Mouse (Mus musculus): ENCODE data around the gene Gm45213.

Gene Gm45213

GRCm38 (mm10) chr7:66043552-66044459, at the start of gene Gm45213:
Gene Gm45213, plus strand, starts transcription at chr7:66043602.
- no peak for DNase-seq (ENCODE audit: low spot score in 2 of 2)

DNA sequence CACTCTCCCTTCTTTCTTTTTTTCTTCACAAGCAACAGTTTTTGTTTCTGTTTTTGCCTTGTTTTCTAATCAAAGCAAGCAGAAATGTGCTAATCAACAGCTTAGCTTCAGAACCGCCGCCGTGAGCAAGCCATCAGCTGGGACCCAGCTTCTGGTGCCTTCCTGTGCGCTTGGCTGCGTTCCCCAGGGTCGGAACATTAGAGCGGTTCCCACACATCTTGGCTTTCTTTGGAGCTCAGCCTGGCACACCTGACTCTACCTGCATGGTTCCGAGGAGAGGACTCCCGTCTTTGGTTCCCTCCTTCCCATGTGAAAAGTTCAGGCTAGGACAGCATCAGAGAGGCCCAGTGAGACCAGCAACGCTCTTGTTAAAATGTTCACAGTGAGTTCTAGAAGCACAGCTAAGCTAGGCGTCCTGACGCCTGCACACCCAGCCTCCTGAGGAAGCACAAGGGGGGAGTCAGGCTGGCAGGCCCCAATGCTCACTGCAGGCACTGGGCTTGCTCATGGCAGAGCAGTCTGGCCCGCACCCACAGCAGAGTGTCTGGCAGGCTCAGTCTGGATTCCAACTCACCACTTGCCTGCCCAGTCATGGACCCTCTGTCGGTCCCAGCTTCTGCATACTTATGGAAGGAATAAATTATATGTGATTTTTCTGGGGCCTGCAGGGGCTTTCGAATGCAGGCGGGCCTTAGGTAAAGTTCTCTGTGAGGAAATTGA, 42.2 kb upstream of the Gm45213 start:
- no peak for DNase-seq (ENCODE audit: low spot score in 2 of 2)

- DNase-seq (ENCODE audit: low spot score in 2 of 2) = no peak
These were observed 41.6 kb upstream of the Gm45213 start for GRCm38 (mm10) chr7:66001797-66002196.

GRCm38 (mm10) chr7:66003447-66003846, 40.0 kb upstream of the Gm45213 start:
- DNase-seq (ENCODE audit: low spot score in 2 of 2) = no peak

DNA sequence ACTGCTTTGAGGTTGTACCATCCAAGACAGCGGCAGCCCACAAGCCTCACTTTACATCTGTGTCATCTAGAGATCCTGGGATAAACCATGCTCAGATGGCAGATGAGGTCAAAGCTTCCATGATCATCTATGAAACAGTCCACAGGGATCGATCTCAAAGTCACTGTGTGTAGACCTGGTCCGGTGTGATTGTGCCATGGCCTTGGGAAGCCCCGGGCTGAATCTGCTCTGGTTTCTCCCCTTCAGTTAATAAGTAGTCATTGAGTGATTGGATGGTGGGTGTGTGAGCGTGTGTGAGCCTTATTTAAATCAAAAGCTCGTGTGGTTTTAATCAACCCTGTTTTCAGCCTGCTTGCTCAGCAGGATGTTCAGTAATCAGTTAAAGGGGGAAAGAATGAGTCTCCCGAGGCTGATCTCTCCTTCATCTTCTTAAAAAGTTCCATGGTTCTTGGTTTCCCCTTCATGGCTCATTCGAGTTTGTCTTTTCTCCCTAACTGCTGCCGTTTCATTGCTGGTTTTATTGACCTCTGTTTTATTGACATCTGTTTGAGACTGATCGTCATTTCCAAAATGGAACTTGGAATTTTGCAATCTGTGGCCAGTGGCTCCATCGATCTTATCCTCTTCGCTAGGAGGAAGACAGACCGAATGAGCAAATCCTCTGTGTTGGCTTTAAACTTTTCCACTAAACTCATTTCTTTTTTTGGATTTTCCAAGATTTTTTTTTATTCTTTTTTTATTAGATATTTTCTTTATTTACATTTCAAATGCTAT, 39.4 kb upstream of the Gm45213 start:
- DNase-seq (ENCODE audit: low spot score in 2 of 2) = no peak

DNA sequence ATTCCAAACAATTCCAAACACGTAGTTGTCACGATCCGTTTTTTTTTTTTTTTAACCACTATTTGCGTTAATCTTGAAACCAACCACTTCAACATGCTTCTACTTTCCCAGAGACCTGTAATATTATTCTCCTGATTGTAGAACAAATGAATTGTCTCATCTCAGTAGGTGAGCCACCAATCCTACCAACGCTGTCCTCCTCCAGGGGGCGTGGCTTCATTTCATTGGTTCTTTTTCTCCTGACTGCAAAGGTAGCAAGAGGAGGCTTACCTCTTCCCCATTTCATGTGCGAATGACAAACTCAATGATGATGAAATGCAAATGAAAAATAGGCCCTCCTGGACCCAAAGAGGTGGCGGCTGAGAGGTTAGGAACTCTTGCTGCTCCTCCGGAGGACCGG, 38.3 kb upstream of the Gm45213 start:
- no peak for DNase-seq (ENCODE audit: low spot score in 2 of 2)

DNA sequence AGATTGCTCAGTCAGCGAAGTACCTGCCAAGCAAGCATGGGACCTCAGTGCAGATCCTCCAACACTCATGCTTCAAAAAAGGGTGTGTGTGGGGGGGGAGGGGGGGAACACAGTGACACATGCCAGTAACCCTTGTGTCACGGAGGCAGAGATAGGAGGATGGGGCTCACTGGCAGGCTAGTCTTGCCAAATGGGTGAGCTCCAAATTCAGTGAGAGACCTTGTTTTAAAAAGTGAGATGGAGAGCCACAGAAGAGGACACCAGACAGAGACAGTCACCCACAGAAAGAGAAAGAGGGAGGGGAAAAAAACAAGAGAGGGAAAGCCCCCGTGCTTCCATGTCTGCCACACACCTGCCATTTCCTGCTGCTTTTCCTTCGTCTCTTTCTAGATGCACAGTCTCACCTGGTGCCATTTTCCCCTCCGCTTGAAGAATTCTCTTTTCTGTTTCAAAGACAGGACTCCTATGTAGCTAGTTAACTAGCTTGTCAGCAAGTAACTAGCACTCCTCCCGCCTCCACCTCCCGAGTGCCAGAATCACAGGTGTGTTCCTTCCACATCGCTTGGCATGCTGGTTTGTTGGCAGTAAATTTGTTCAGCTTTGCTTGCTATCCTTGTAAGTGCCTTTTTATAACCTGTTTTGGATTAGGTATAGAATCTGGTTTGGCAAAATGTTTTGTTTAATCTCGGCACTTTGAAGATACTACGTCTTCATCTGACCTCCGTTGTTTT, 35.1 kb upstream of the Gm45213 start:
- DNase-seq (ENCODE audit: low spot score in 2 of 2) = no peak

DNA sequence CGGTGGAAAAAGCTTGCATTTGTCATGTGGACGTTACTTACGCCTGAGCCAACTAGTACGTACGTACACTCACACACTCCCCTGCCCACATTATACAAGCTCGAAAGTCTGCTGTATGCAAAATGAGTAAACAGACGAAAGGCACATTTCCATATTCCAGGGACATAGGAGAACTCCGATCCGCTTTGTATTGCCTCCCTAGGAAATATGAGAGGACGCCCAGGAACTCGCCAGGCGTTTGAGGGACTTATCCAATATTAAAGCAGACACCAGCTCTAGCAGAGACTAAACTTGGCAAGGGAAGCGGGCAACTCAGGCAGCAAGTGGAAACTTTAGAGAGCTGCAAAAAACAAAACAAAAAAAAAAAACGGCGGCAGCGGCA, 34.5 kb upstream of the Gm45213 start:
- DNase-seq (ENCODE audit: low spot score in 2 of 2) = no peak

DNA sequence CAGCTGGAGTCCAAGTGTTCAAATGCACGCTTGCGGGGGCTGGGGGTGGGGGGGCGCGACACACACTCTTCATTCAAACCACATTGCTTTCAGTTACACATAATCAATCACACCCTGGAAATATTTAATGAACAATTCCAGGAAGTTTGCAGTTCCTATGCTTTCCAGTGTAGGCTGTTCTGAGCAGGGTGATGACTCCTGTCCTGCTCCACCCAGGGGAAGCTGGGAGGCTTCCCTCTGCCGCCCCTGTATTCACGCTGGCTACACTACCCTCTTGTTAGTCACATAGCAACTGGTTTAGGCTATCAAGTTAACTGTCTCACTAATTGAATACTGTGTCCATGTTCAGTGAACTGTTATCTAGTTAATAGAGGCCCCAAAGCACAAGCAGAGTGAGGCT, 32.9 kb upstream of the Gm45213 start:
- no peak for DNase-seq (ENCODE audit: low spot score in 2 of 2)

- DNase-seq (ENCODE audit: low spot score in 2 of 2) = no peak
These were observed 15.7 kb upstream of the Gm45213 start for GRCm38 (mm10) chr7:66027747-66028146.

GRCm38 (mm10) chr7:66028766-66029512, 14.5 kb upstream of the Gm45213 start:
- DNase-seq (ENCODE audit: low spot score in 2 of 2) = peak; percentile 8 to 27

DNA sequence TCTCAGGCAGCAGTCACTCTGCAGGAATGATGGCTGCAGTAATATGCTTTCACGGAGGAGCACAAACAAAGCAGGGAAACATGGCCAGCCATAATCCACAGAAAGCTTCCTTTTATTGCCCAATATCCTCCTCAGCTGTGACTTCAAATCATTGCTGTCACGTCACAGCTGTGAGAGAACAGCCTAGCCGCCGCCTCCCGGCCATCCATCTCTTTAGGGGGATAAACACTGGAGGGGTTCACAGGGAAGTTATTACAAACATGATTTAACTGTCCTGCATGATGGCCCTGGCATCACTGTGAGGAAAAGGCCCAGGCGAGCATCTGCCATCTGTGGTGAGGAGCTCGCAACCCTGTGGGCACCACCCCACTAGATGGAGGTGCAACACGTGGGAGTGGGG, 6.6 kb upstream of the Gm45213 start:
- no peak for DNase-seq (ENCODE audit: low spot score in 2 of 2)

DNA sequence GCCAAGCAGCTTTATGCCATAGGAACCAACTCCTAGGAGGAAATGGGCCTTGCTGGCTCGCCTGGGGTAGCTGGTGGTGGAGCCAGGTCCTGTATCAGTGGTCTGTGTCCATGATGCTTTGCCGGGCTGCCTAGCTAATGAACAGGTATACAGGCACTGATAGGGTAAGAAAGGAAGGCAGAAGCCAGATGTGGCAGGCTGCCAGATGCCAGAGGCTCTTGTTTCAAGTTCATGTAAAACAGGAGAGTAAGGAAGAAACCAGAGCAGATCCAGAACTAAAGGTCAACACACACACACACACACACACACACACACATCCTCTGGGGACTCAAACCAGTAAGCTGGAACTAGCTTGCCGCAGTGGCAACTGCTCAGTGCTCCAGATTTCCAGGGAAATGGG, 5.1 kb upstream of the Gm45213 start:
- no peak for DNase-seq (ENCODE audit: low spot score in 2 of 2)

DNA sequence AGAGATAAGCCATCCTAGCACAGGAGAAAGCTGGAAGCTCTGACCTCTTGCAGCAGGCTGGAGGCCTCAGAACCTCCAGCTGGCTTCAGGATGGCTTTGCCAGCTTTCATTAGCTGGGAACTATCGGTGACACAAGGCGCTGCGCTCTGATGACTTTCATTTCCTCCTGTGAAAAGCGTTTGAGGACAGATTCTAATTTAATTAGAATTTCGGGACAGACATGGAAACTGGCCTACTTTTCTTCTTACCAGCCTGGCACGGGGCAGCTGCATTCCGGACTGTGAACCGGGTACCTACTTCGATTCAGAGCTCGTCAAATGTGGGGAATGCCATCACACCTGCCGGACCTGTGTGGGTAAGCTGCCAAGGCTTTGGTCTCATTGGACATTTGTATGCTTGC, 4.7 kb upstream of the Gm45213 start:
- no peak for DNase-seq (ENCODE audit: low spot score in 2 of 2)

DNA sequence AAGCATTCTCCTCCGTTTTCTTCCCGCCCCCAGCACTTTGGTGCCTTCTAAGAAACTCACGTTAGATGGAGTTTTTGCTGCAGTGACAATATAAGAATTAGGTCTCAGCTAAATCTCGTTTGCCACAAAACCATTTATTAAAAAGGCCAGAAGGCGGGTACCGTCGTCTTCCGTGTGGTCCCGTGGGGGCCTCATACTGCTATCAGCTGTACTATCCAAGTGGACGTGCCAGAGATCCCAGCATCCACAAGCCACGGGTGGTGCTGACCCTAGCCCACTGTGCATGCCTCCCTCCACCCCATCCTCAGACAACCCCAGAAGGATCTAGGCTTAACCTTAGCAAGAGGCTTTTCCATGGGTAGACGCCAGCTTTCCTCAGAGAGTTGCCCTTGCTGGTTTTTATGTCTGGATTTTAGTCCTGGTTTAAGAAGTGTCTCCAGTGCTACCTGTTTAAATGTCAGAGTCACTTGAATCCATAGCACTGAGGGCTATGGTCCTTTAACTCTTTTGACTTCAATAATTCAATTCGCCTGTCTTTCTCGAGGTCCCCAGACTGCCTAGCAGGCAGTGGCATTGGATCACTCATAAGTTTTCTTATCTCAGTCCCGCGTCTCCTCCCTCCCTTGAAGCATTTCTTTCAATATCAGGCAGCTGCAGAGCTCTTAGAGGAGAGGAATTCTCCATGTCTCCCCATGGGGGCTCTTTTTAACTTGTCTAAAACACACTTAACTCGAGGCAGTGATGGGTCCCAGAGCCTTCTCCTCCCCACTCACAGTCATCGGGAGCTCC, 3.2 kb upstream of the Gm45213 start:
- no peak for DNase-seq (ENCODE audit: low spot score in 2 of 2)

DNA sequence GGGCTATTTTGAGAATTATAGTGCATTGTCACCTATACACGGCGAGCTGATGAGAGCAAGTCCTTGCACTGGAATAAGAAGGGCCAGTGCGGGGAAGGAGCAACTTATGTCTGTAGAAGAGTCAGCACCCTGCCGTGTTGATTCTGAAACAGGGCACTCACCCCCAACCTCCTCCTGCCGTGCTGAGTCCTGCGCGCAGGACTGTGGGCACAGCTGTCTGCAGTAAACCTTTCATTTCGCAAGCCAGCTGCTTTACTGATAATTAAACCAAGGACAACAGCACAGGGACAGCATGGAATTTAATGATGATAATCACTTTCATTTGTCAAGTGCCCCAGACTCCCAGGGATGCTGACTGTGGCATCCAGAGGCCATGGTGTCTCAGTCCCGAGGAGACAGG, 1.2 kb downstream of the Gm45213 start:
- DNase-seq (ENCODE audit: low spot score in 2 of 2) = no peak

DNA sequence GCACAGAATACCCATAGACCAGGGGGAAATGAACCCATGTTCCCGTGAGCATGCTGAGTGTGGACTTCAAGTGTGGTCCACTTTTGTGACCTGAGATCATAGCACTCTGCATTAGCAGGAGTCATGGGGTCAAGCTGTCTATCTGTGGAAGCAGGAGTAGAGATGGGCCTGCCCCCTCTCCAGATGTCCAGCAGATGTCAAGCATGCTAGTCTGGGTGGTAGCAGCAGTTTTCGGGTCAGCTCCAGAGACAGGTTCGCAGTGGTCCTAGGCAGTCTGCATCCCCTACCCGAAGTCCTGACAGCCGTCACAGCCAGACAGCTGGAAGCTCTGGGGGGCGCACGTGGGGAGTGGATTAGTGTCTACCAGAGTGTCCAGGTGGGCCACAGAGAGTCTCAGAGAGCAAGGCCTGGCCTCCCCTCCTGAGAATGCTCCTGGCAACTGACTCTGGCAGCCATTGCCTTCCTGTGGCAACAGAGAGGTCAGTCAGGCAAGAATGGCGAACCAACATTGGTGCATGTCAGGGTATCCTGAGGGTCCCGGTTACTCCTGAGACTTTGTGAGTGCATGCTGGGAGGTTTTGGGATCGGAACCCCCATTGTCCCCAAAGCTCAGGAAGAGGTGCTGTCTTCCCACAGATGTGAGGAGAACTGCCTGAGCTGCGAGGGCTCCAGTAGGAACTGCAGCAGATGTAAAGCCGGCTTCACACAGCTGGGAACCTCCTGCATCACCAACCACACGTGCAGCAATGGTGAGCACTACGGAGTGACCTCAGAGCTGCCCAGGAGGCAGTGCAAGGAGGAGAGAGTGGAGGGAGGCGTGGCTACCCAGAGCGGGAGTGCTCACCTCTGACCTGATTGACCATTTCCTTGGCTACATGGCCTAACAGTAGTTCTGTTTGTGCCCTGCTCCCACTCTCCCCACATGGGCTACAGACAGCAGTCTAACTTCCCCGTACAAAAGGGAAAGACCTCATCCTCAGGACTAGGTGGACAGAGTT, 3.8 kb downstream of the Gm45213 start:
- DNase-seq (ENCODE audit: low spot score in 2 of 2) = no peak

DNA sequence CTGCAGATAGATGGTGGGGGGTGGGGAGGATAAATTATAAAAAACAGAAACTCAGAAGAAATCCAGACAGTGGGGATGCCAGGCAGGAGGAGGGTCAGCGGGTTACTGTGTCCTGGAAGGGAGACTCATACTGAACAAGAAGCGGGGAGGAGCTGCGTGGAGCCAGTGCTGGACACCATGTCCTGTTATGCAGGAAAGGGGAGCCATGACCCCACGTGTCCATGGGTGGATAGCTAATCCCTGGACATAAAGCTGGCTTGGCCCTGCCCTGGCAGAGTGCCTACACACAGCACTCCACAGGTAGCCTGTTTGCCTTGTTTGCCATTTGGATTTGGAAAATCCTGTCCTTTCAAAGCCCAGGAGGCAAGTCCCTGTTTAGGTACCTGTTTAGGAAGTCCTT, 4.6 kb downstream of the Gm45213 start:
- no peak for DNase-seq (ENCODE audit: low spot score in 2 of 2)

Measured in heart, adult 9 months (tissue).